Mouse (Mus musculus): ENCODE results near the gene Lce1d. TPM values are rescaled to one million over a fixed set of nuclear protein-coding genes. Genes with fewer than 3 reads are reported as not detected.
"Not testable (repeated sequence)": the region's sequence is repeated elsewhere in the genome, so short reads cannot be mapped to it uniquely, and the experiment has no call there.

Lce1d gene
- not detected in 2 replicates for polyA plus RNA-seq (2011; ENCODE audit: insufficient read depth, insufficient read length, low replicate concordance, missing spikeins)

DNA sequence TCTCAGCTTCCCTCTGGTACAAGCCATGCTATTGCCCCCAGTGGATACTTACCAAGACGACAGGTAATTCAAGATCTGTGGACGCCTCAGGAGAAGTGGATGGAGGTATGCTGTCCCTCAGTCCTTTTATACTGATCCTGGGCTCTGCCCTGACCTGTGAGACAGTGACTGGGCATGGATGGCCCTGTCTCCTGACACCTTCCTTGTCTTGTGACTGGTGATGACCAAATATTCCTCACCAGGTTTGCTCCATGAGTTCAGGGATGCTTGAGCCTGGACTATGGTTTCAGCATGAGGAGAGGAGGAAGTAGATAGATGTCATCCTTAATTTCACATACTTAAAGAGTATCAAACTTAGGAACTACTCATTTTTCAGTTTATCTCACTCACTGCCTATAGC, at the start of gene Lce1d:
Gene Lce1d, minus strand, starts transcription at position 101 of the 400 bp plus-strand sequence.
- TF ChIP-seq POLR2A (IDR thresholded peaks at IDR 0.05; ENCODE audit: borderline replicate concordance, control insufficient read depth, low read depth, low read length): no peak
- TF ChIP-seq CTCF (IDR thresholded peaks at IDR 0.05; ENCODE audit: control insufficient read depth, insufficient read depth, low read length): no peak
- Histone ChIP-seq H3K4me1 (ENCODE audit: control insufficient read depth, insufficient read depth, low read length) (no peaks in the 10 kb centered on the region), H3K27ac (ENCODE audit: control insufficient read depth, insufficient read depth, low read depth, low read length, poor library complexity) (no peak within 1 kb of the TSS), H3K4me3 (replicated peaks; ENCODE audit: control insufficient read depth, low read depth, low read length) (no peak within 1 kb of the TSS)
- 53% methylated on average over 2 of the region's 2 CpGs for WGBS

DNA sequence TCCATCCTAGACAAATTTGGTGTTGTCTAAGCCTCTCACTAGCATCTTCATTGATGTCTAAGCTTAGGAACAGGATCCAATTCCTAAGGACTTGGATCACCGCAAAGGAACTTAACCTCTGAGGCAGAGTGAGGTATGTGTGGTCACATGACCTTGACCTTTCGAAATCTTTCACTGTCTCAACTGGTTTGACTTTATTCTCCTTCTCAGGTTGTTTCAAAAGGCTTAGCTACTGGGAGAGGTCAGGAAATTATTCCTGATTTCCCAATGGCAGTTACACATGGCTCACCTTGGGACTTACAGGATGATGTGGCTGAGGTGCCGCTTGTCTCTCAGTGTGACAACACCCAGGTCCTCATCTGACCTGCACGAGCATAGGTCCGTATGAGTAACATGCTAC, 35.6 kb upstream of the Lce1d start:
- Histone ChIP-seq H3K27ac (ENCODE audit: control insufficient read depth, insufficient read depth, low read depth, low read length, poor library complexity) (no peak overlapping the region), H3K4me1 (ENCODE audit: control insufficient read depth, insufficient read depth, low read length) (no peaks in the 10 kb centered on the region), H3K4me3 (replicated peaks; ENCODE audit: control insufficient read depth, low read depth, low read length) (no peak overlapping the region)
- 83% methylated on average over 5 of the region's 5 CpGs for WGBS
- TF ChIP-seq POLR2A (IDR thresholded peaks at IDR 0.05; ENCODE audit: borderline replicate concordance, control insufficient read depth, low read depth, low read length) (no peak), CTCF (IDR thresholded peaks at IDR 0.05; ENCODE audit: control insufficient read depth, insufficient read depth, low read length) (no peak)

DNA sequence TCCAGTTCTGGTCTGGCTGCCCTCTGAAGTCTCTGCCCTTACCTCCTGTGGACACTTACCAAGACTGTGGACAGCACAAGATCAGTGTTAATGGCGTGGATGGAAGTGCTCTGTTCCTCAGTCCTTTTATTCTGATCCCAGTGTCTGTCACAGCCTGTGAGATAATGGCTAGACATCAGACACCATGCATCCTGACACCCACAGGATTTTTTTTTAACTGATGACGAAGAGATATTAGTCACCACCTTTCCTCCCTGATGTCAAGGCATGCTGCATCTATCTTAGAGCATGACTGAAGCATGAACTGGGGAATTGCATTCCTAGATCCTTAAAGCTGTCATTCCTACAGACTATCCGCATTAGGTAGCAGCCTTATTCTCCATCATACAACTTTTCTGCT, 33.2 kb upstream of the Lce1d start, which contains the start of gene Lce1f:
Gene Lce1f, minus strand, starts transcription at position 101 of the 400 bp plus-strand sequence.
- TF ChIP-seq POLR2A (IDR thresholded peaks at IDR 0.05; ENCODE audit: borderline replicate concordance, control insufficient read depth, low read depth, low read length) (no peak), CTCF (IDR thresholded peaks at IDR 0.05; ENCODE audit: control insufficient read depth, insufficient read depth, low read length) (no peak)

DNA sequence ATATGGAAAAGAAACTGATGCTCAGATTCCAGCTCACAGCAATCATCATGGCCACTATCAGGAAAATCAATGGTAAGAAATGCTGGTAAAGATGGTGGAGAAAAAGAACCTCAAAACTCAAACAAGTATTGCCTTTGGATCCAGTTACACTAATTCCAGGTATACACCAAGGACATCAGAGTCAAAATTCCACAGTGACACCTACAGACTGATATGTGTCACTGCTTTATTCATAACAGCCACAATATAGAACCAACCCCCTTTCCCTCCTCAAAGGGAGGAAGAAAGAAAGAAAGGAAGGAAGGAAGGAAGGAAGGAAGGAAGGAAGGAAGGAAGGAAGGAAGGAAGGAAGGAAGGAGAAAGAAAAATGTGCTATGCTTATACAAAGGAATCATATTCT, 28.1 kb upstream of the Lce1d start:
- Histone ChIP-seq H3K27ac (ENCODE audit: control insufficient read depth, insufficient read depth, low read depth, low read length, poor library complexity) (no peak overlapping the region), H3K4me1 (ENCODE audit: control insufficient read depth, insufficient read depth, low read length) (no peaks in the 10 kb centered on the region), H3K4me3 (replicated peaks; ENCODE audit: control insufficient read depth, low read depth, low read length) (no peak overlapping the region)
- no peak for TF ChIP-seq CTCF (IDR thresholded peaks at IDR 0.05; ENCODE audit: control insufficient read depth, insufficient read depth, low read length)
- TF ChIP-seq POLR2A (IDR thresholded peaks at IDR 0.05; ENCODE audit: borderline replicate concordance, control insufficient read depth, low read depth, low read length): no peak

More for the DNA sequence above, 33.2 kb upstream of the Lce1d start, which contains the start of gene Lce1f:
- 69% methylated on average over 3 of the region's 3 CpGs for WGBS
- Histone ChIP-seq H3K4me3 (replicated peaks; ENCODE audit: control insufficient read depth, low read depth, low read length) (no peak within 1 kb of the TSS), H3K4me1 (ENCODE audit: control insufficient read depth, insufficient read depth, low read length) (no peaks in the 10 kb centered on the region), H3K27ac (ENCODE audit: control insufficient read depth, insufficient read depth, low read depth, low read length, poor library complexity) (no peak within 1 kb of the TSS)

DNA sequence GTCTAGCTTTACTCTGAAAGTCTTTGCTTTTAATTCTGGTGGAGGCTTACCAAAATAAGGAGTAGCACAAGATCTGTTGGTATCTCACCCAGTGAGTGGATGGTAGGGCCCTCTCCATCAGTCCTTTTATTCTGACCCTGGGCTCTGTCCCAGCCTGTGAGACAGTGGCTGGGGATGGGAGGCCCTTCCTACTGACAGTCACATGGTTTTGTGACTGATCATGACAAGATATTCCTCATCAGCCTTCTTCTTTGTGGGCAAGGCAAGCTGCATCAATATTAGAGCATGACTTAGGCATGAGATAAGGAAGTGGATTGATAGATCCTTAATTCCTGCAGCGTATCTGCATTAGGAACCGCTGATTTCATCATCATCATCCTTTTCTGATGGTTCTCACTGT, 22.0 kb upstream of the Lce1d start, which contains the start of gene Lce1e:
Gene Lce1e, minus strand, starts transcription at position 101 of the 400 bp plus-strand sequence.
- Histone ChIP-seq H3K27ac (ENCODE audit: control insufficient read depth, insufficient read depth, low read depth, low read length, poor library complexity) (no peak within 1 kb of the TSS), H3K4me1 (ENCODE audit: control insufficient read depth, insufficient read depth, low read length) (no peaks in the 10 kb centered on the region), H3K4me3 (replicated peaks; ENCODE audit: control insufficient read depth, low read depth, low read length) (no peak within 1 kb of the TSS)
- WGBS: 75% methylated on average over 2 of the region's 2 CpGs
- TF ChIP-seq POLR2A (IDR thresholded peaks at IDR 0.05; ENCODE audit: borderline replicate concordance, control insufficient read depth, low read depth, low read length) (no peak), CTCF (IDR thresholded peaks at IDR 0.05; ENCODE audit: control insufficient read depth, insufficient read depth, low read length) (no peak)

DNA sequence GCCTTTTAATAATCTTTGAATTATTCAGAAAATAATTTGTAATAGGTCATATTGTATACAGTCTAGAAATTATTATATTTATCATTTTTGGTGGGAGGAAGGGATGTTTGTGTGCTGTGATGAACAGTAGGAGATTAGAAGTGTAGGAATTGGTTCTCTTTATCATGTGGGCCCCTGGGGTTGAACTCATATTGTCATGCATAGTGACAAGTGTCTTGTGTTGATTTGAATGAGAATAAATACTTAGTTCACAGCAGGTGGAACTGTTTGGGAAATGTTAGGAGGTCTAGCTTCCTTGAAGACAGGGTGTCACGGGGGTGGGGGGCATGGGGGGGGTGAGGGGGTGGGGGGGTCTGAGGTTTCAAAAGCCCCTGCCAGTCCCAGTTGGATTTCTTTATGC, 7.6 kb upstream of the Lce1d start:
- H3K27ac ChIP-seq (ENCODE audit: control insufficient read depth, insufficient read depth, low read depth, low read length, poor library complexity): no peak overlapping the region
- TF ChIP-seq CTCF (IDR thresholded peaks at IDR 0.05; ENCODE audit: control insufficient read depth, insufficient read depth, low read length) (no peak), POLR2A (IDR thresholded peaks at IDR 0.05; ENCODE audit: borderline replicate concordance, control insufficient read depth, low read depth, low read length) (no peak)
- H3K4me1 ChIP-seq (ENCODE audit: control insufficient read depth, insufficient read depth, low read length): no peaks in the 10 kb centered on the region
- 39% methylated on average over 1 of the region's 1 CpGs for WGBS
- no peak overlapping the region for H3K4me3 ChIP-seq (replicated peaks; ENCODE audit: control insufficient read depth, low read depth, low read length)

DNA sequence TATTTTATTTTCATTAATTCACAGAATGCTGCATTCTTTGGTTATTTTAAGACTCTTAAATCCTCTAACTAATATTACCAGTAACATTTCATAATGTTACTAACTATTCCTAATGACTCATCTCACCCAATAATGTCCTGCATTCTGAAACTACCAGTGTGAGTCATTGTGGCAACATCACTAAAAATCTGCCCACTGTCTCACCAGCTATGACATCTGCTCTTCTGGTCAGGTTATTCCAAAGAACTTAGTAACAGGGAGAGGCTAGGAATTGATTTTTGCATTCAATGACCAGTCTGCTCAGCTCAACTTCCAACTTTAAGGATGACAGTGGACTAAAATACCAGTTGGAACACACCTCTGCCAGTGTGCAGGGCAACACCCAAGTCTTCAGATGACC, 4.7 kb upstream of the Lce1d start:
- no peak overlapping the region for H3K4me3 ChIP-seq (replicated peaks; ENCODE audit: control insufficient read depth, low read depth, low read length)
- H3K27ac ChIP-seq (ENCODE audit: control insufficient read depth, insufficient read depth, low read depth, low read length, poor library complexity): no peak overlapping the region
- H3K4me1 ChIP-seq (ENCODE audit: control insufficient read depth, insufficient read depth, low read length): no peaks in the 10 kb centered on the region
- TF ChIP-seq POLR2A (IDR thresholded peaks at IDR 0.05; ENCODE audit: borderline replicate concordance, control insufficient read depth, low read depth, low read length) (no peak), CTCF (IDR thresholded peaks at IDR 0.05; ENCODE audit: control insufficient read depth, insufficient read depth, low read length) (no peak)

DNA sequence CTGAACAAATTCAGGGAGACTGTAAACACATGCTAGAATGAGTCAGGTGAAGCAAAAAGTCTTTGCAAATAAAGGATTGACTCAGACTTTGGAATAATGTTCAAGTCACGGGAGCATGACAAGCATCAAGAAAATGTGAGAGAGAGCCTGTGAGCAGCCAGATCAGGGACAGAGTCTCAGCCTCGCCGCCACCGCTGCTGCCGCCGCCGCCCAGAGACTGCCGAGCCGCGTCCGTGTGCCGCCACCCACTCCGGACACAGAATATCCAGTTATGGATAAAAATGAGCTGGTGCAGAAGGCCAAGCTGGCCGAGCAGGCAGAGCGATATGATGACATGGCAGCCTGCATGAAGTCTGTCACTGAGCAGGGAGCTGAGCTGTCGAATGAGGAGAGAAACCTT, 2.1 kb upstream of the Lce1d start:
- H3K4me1 ChIP-seq (ENCODE audit: control insufficient read depth, insufficient read depth, low read length); H3K4me3 ChIP-seq (replicated peaks; ENCODE audit: control insufficient read depth, low read depth, low read length); H3K27ac ChIP-seq (ENCODE audit: control insufficient read depth, insufficient read depth, low read depth, low read length, poor library complexity): not testable (repeated sequence)
- WGBS: 74% methylated on average over 16 of the region's 16 CpGs

DNA sequence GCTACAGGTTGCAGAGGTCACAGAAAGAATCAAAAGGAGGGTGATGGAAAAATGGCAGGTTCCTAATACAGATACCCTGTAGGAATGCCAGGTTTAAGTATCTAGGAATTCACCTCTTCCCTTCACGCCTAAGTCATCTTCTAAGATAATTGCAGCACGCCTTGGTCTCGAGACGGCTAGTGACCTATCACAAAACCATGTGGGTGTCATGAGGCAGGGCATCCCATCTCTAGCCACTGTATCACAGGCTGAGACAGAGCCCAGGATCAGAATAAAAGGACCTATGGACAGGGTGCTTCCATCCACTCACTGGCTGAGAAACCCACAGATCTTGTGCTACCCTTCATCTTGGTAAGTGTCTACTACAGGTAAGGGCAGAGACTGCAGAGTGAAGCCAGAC, 8.1 kb downstream of the Lce1d start, which contains the start of gene Lce1c:
Gene Lce1c, plus strand, starts transcription at position 301 of the 400 bp plus-strand sequence.
- no peak within 1 kb of the TSS for H3K27ac ChIP-seq (ENCODE audit: control insufficient read depth, insufficient read depth, low read depth, low read length, poor library complexity)
- WGBS: 88% methylated on average over 4 of the region's 4 CpGs
- no peak within 1 kb of the TSS for H3K4me3 ChIP-seq (replicated peaks; ENCODE audit: control insufficient read depth, low read depth, low read length)
- TF ChIP-seq POLR2A (IDR thresholded peaks at IDR 0.05; ENCODE audit: borderline replicate concordance, control insufficient read depth, low read depth, low read length) (no peak), CTCF (IDR thresholded peaks at IDR 0.05; ENCODE audit: control insufficient read depth, insufficient read depth, low read length) (no peak)
- H3K4me1 ChIP-seq (ENCODE audit: control insufficient read depth, insufficient read depth, low read length): no peaks in the 10 kb centered on the region
